Mouse (Mus musculus) E14TG2a.4 (cell line): Measurements from ENCODE around the gene Casc3.

Source experiments
- CTCF ChIP-seq: conservative IDR thresholded peaks from 2 replicates; pipeline ENCODE4 v1.5.1; 2014; ENCODE audit warnings: low read length
- NANOG ChIP-seq: IDR thresholded peaks from 2 replicates; pipeline ENCODE4 v1.6.1; 2014; ENCODE audit warnings: borderline replicate concordance, low read length, mixed read lengths

DNA sequence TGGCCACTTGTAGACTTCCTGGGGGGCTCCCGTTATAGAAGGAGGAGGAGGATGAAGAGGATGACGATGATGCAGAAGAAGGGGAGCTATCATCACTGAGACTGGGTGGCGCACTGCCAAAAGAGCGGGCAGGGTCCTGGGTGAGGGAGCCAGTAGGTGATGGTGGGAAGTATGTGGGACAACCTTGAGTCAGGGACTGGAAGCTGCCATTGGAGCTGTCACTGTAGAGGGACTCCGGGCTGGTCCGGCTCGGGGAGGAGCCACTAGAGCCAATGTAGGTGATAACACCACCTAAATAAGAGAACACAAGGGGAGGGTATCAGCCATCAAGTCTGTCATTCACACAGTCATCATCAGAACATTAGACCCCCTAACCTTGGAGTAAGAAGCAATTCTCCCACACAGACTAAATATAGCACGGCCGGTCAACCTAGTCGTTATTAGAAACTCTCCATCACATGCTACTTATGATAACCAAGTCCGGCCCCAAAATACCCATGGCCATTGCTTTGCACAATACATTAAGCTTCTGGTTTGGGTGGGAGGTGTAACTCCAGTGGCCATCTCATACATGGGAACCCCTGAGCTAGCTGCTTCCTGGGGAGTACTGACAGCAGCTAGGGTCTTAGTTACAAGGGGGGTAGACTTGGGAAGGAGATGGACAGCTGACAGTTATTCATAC, 32.7 kb upstream of the Casc3 start:
- TF ChIP-seq CTCF (no peak), NANOG (no peak)
